Mouse (Mus musculus) hindbrain, embryonic 15.5 days (tissue): ENCODE results near the gene Parp3. TPM values are rescaled to one million over a fixed set of nuclear protein-coding genes. Genes with fewer than 3 reads are reported as not detected.

Source experiments
- ATAC-seq: fragments of 200-750 bp; cut with Nextera tagmentation; 2 replicates; pipeline ENCODE4 v1.8.0; 2017; ENCODE audit warnings: low read depth, moderate number of reproducible peaks, moderate TSS enrichment; ENCODE audit not compliant: low FRiP score
- H3K27ac ChIP-seq: fragments of 300-500 bp; sonication (generic); replicated peaks from 2 replicates; pipeline ENCODE4 v1.5.1; 2015; ENCODE audit warnings: mild to moderate bottlenecking, inconsistent platforms
- H3K27me3 ChIP-seq: fragments of 300-500 bp; sonication (generic); 2 replicates; pipeline ENCODE4 v1.6.1; 2015; ENCODE audit warnings: control low read depth, inconsistent platforms
- H3K36me3 ChIP-seq: fragments of 300-500 bp; sonication (generic); 2 replicates; pipeline ENCODE4 v1.6.1; 2015; ENCODE audit warnings: control low read depth, inconsistent platforms
- H3K4me1 ChIP-seq: fragments of 300-500 bp; sonication (generic); replicated peaks from 2 replicates; pipeline ENCODE4 v1.6.1; 2015; ENCODE audit warnings: control low read depth, inconsistent platforms
- H3K4me2 ChIP-seq: fragments of 300-500 bp; sonication (generic); 2 replicates; pipeline ENCODE4 v1.6.1; 2015; ENCODE audit warnings: moderate library complexity, mild to moderate bottlenecking, inconsistent platforms
- H3K4me3 ChIP-seq: fragments of 300-500 bp; sonication (generic); 2 replicates; pipeline ENCODE4 v1.5.1; 2015; ENCODE audit warnings: mild to moderate bottlenecking, inconsistent platforms
- H3K9ac ChIP-seq: fragments of 300-500 bp; sonication (generic); 2 replicates; pipeline ENCODE4 v1.6.1; 2015; ENCODE audit warnings: inconsistent platforms
- H3K9me3 ChIP-seq: fragments of 300-500 bp; sonication (generic); 2 replicates; pipeline ENCODE4 v1.6.1; 2016; ENCODE audit warnings: control low read depth, inconsistent platforms
- WGBS: fragments of 180-500 bp; shearing (Covaris S2); methylation state at CpG from one replicate; pipeline ENCODE4 v1.1.7; 2015; 5-methylcytosine and 5-hydroxymethylcytosine counted together
- polyA plus RNA-seq: library from polyadenylated mRNA; unstranded; fragments of >200 nt; fragmentation: Nextera tagmentation; extraction: Ambion mirVana; gene quantifications from 2 replicates; pipeline ENCODE4 v1.2.1, GENCODE M21; 2015

Parp3 gene
- polyA plus RNA-seq, 1 experiment from 2014 or later, result 0.89 TPM

GRCm38 (mm10) chr9:106463122-106464063 lies 13.4 kb downstream of the Parp3 start:
- no peak overlapping the region for H3K9ac ChIP-seq
- ATAC-seq, result no peak
- H3K27me3 ChIP-seq, result no peaks in the 10 kb centered on the region
- H3K27ac ChIP-seq, result no peak overlapping the region
- H3K36me3 ChIP-seq, result peaks cover 28% of the 10 kb centered on the region
- H3K4me3 ChIP-seq, result no peak overlapping the region
- H3K4me1 ChIP-seq, result peaks cover 36% of the 10 kb centered on the region
- no peaks in the 10 kb centered on the region for H3K9me3 ChIP-seq
- 75% methylated on average over 21 of the region's 21 CpGs for WGBS
- H3K4me2 ChIP-seq, result no peak overlapping the region

- H3K36me3 ChIP-seq, result peaks cover 28% of the 10 kb centered on the region
Measured at GRCm38 (mm10) chr9:106462430-106462800, 14.3 kb downstream of the Parp3 start.

GRCm38 (mm10) chr9:106461641-106462429 lies 14.9 kb downstream of the Parp3 start:
- peaks cover 28% of the 10 kb centered on the region for H3K36me3 ChIP-seq
- WGBS, result 79% methylated on average over 16 of the region's 16 CpGs
- H3K4me1 ChIP-seq, result peaks cover 51% of the 10 kb centered on the region
- no peak overlapping the region for H3K9ac ChIP-seq
- H3K4me2 ChIP-seq, result no peak overlapping the region
- H3K4me3 ChIP-seq, result no peak overlapping the region
- no peak overlapping the region for H3K27ac ChIP-seq
- H3K9me3 ChIP-seq, result no peaks in the 10 kb centered on the region
- no peaks in the 10 kb centered on the region for H3K27me3 ChIP-seq
- ATAC-seq, result no peak

More at GRCm38 (mm10) chr9:106462430-106462800, 14.3 kb downstream of the Parp3 start:
- H3K4me3 ChIP-seq, result no peak overlapping the region
- no peaks in the 10 kb centered on the region for H3K27me3 ChIP-seq
- no peak overlapping the region for H3K9ac ChIP-seq
- H3K27ac ChIP-seq, result no peak overlapping the region
- ATAC-seq, result no peak
- peaks cover 45% of the 10 kb centered on the region for H3K4me1 ChIP-seq
- 86% methylated on average over 12 of the region's 12 CpGs for WGBS
- no peaks in the 10 kb centered on the region for H3K9me3 ChIP-seq
- no peak overlapping the region for H3K4me2 ChIP-seq

GRCm38 (mm10) chr9:106461026-106461415 lies 15.7 kb downstream of the Parp3 start:
- WGBS, result 94% methylated on average over 9 of the region's 9 CpGs

GRCm38 (mm10) chr9:106460401-106461025 lies 16.2 kb downstream of the Parp3 start:
- Histone ChIP-seq H3K9ac (no peak overlapping the region), H3K9me3 (no peaks in the 10 kb centered on the region), H3K27ac (no peak overlapping the region), H3K4me2 (no peak overlapping the region), H3K36me3 (peaks cover 28% of the 10 kb centered on the region), H3K4me3 (no peak overlapping the region), H3K4me1 (peaks cover 57% of the 10 kb centered on the region), H3K27me3 (no peaks in the 10 kb centered on the region)
- WGBS, result 75% methylated on average over 18 of the region's 18 CpGs
- no peak for ATAC-seq

More at GRCm38 (mm10) chr9:106461026-106461415, 15.7 kb downstream of the Parp3 start:
- H3K36me3 ChIP-seq, result peaks cover 28% of the 10 kb centered on the region
- H3K4me3 ChIP-seq, result no peak overlapping the region
- H3K4me1 ChIP-seq, result peaks cover 57% of the 10 kb centered on the region
- H3K9me3 ChIP-seq, result no peaks in the 10 kb centered on the region
- H3K4me2 ChIP-seq, result no peak overlapping the region
- no peak for ATAC-seq
- no peaks in the 10 kb centered on the region for H3K27me3 ChIP-seq
- H3K27ac ChIP-seq, result no peak overlapping the region
- H3K9ac ChIP-seq, result no peak overlapping the region

- Histone ChIP-seq H3K9me3 (no peaks in the 10 kb centered on the region), H3K4me2 (no peak overlapping the region), H3K4me1 (peaks cover 57% of the 10 kb centered on the region), H3K9ac (no peak overlapping the region), H3K27me3 (no peaks in the 10 kb centered on the region), H3K4me3 (no peak overlapping the region), H3K36me3 (peaks cover 28% of the 10 kb centered on the region), H3K27ac (no peak overlapping the region)
- 82% methylated on average over 15 of the region's 15 CpGs for WGBS
- ATAC-seq, result no peak
Measured at GRCm38 (mm10) chr9:106459946-106460345, 16.8 kb downstream of the Parp3 start.

GRCm38 (mm10) chr9:106457920-106458319 lies 18.8 kb downstream of the Parp3 start:
- H3K27me3 ChIP-seq, result no peaks in the 10 kb centered on the region
- no peak overlapping the region for H3K9ac ChIP-seq
- H3K27ac ChIP-seq, result 0 out of 2 replicates have a peak overlapping the region, but pooled peaks have one; percentile 91
- H3K4me2 ChIP-seq, result peak overlapping the region; percentile 91
- no peak overlapping the region for H3K4me3 ChIP-seq
- no peaks in the 10 kb centered on the region for H3K9me3 ChIP-seq
- whole genome bisulfite sequencing, result 43% methylated on average over 5 of the region's 5 CpGs
- peaks cover 20% of the 10 kb centered on the region for H3K36me3 ChIP-seq
- ATAC-seq, result no peak
- H3K4me1 ChIP-seq, result peaks cover 59% of the 10 kb centered on the region

- H3K4me1 ChIP-seq, result peaks cover 66% of the 10 kb centered on the region
- peak overlapping the region; percentile 76 for H3K4me3 ChIP-seq
- H3K27me3 ChIP-seq, result no peaks in the 10 kb centered on the region
- peak overlapping the region; percentile 91 for H3K4me2 ChIP-seq
- 35% methylated on average over 9 of the region's 9 CpGs for WGBS
- ATAC-seq, result no peak
- peak overlapping the region; percentile 80; the same call in 1 of the 2 replicates for H3K9ac ChIP-seq
- H3K9me3 ChIP-seq, result no peaks in the 10 kb centered on the region
- H3K27ac ChIP-seq, result peak overlapping the region; percentile 91
- H3K36me3 ChIP-seq, result peaks cover 15% of the 10 kb centered on the region
Measured at GRCm38 (mm10) chr9:106457163-106457559, 19.6 kb downstream of the Parp3 start.

GRCm38 (mm10) chr9:106456325-106457162 lies 20.2 kb downstream of the Parp3 start:
- Histone ChIP-seq H3K9ac (peak overlapping the region; percentile 80), H3K4me3 (peak overlapping the region; percentile 76), H3K27ac (peak overlapping the region; percentile 91), H3K4me2 (peak overlapping the region; percentile 91), H3K9me3 (no peaks in the 10 kb centered on the region), H3K36me3 (peaks cover 8% of the 10 kb centered on the region), H3K27me3 (no peaks in the 10 kb centered on the region), H3K4me1 (peaks cover 66% of the 10 kb centered on the region)
- 23% methylated on average over 15 of the region's 15 CpGs for WGBS
- ATAC-seq, result 0 out of 2 replicates have a peak, but pooled peaks have one; percentile 1

- Histone ChIP-seq H3K27me3 (no peaks in the 10 kb centered on the region), H3K36me3 (no peaks in the 10 kb centered on the region), H3K9ac (peak overlapping the region; percentile 80), H3K4me3 (peak overlapping the region; percentile 76), H3K4me2 (peak overlapping the region; percentile 91), H3K9me3 (no peaks in the 10 kb centered on the region), H3K4me1 (peaks cover 65% of the 10 kb centered on the region), H3K27ac (peak overlapping the region; percentile 91)
- peak; percentile 29 for ATAC-seq
- WGBS, result 1% methylated on average over 17 of the region's 17 CpGs
Measured at GRCm38 (mm10) chr9:106454888-106455681, 21.7 kb downstream of the Parp3 start.
